ENCODE assay signal across 15 mouse cellular contexts in the genomic region with DNA sequence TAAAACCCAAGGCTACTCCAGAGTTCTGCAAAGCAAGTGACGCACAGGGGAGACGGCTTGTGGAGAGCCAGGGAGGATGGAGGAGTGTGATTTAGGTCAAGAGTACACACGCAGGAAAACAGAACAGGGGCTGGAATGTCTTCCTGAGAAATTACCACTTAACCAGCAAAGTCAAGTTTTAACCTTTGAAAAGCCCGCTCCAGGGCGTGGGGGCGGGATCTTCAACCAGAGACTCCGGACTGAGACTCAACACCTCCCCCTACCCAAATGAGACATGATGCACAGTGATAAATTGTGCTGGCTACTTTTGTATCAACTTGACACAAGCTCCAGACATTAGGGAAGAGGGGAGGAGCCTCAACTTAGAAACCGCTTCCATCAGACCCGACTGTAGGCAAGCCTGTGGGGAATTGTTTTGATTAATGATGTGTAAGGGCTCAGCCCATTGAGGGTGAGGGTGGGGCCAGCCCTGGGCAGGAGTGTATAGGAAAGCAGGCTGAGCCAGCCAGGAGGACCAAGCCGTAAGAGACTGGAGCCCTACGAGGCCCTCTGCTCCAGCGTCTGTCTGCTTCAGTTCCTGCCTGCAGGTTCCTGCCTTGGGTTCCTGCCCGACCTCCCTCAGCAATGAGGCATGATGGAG.
"Had no signal": no experiment of that assay in that cellular context is flagged by ENCODE, and none has a peak within 500 bp of the region (broad histone marks: within the 10 kb centered on the region; RNA-seq: fewer than 3 reads in every experiment).

No protein-coding gene starts in this region.

- H3K4me3 ChIP-seq: layer of hippocampus, adult 2 months; limb, embryonic 12.5 days; liver, embryonic 13.5 days; lung, embryonic 15.5 days; midbrain, embryonic 15.5 days; neural tube, embryonic 12.5 days; stomach, embryonic 15.5 days had no signal

- H3K9ac ChIP-seq: limb, embryonic 12.5 days; liver, embryonic 13.5 days; liver, postnatal 0 days; lung, embryonic 15.5 days; midbrain, embryonic 15.5 days; neural tube, embryonic 12.5 days; stomach, embryonic 15.5 days had no signal

- H3K9me3 ChIP-seq: lung, embryonic 15.5 days; midbrain, embryonic 15.5 days; stomach, embryonic 15.5 days had no signal

- ATAC-seq: hindbrain, embryonic 16.5 days; inflammation-experienced regulatory T-cells, adult 6 months; intestine, postnatal 0 days; liver, postnatal 0 days; midbrain, embryonic 15.5 days had no signal

- H3K27ac ChIP-seq: layer of hippocampus, adult 2 months; limb, embryonic 12.5 days; liver, embryonic 13.5 days; lung, embryonic 15.5 days; midbrain, embryonic 15.5 days; neural tube, embryonic 12.5 days; stomach, embryonic 15.5 days had no signal

- H3K36me3 ChIP-seq: limb, embryonic 12.5 days; lung, embryonic 15.5 days; midbrain, embryonic 15.5 days; neural tube, embryonic 12.5 days; stomach, embryonic 15.5 days had no signal

- H3K27me3 ChIP-seq: limb, embryonic 12.5 days; liver, embryonic 13.5 days; lung, embryonic 15.5 days; midbrain, embryonic 15.5 days; neural tube, embryonic 12.5 days; stomach, embryonic 15.5 days had no signal

- DNase-seq: kidney, postnatal 36 days; liver; liver, embryonic 13.5 days; liver, postnatal 0 days; thymus, adult 2 months; thymus, postnatal 25 days had no signal

- H3K4me2 ChIP-seq: limb, embryonic 12.5 days; liver, embryonic 13.5 days; lung, embryonic 15.5 days; midbrain, embryonic 15.5 days; neural tube, embryonic 12.5 days; stomach, embryonic 15.5 days had no signal
